Mouse (Mus musculus): Measurements from ENCODE around the gene Olfr774. TPM values are rescaled to one million over a fixed set of nuclear protein-coding genes. Genes with fewer than 3 reads are reported as not detected.
"Not testable (repeated sequence)": the region's sequence is repeated elsewhere in the genome, so short reads cannot be mapped to it uniquely, and the experiment has no call there.

Gene Olfr774
- not detected in 2 replicates for polyA plus RNA-seq (2014; fragmentation: Nextera tagmentation; extraction: Ambion mirVana)

DNA sequence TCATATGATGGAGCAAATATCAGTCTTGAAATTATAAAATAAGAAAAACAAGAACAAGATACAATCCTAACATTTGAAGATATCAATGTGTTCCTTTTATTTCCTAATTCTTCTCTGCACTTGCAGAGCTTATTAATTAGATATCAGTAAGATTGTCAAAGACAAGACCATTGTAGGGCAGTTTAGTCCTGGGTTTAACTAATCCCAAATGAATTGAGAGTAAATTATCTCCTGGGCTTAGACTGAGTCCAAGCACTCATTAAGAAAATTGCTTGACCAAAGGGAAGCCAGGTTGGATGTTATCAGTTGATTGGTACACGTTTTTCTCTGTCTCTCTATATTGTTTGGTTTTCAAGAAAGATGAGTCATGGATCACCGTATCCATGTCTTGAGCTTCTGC is at the start of gene Olfr774:
TSS of gene Olfr774 (plus strand) at position 301 of the 400 bp plus-strand sequence.
- Histone ChIP-seq H3K27me3 (ENCODE audit: control insufficient read depth, insufficient read depth, low read length) (no peaks in the 10 kb centered on the region), H3K4me1 (ENCODE audit: control insufficient read depth, insufficient read depth, low read length) (no peaks in the 10 kb centered on the region), H3K9me3 (replicated peaks; ENCODE audit: control insufficient read depth, low read length) (no peaks in the 10 kb centered on the region), H3K9ac (replicated peaks; ENCODE audit: low read length) (no peak within 1 kb of the TSS), H3K4me2 (ENCODE audit: low read depth, low read length) (no peak within 1 kb of the TSS), H3K4me3 (ENCODE audit: low read depth, low read length) (no peak within 1 kb of the TSS), H3K36me3 (replicated peaks; ENCODE audit: control insufficient read depth, insufficient read depth, low read depth, low read length) (no peaks in the 10 kb centered on the region), H3K27ac (replicated peaks; ENCODE audit: low read depth, low read length) (no peak within 1 kb of the TSS)
- WGBS = 68% methylated on average over 2 of the region's 2 CpGs
- DNase-seq (ENCODE audit: low spot score) (no peak), ATAC-seq (replicated peaks; ENCODE audit: insufficient number of reproducible peaks, low FRiP score, low TSS enrichment, low read depth) (no peak)

DNA sequence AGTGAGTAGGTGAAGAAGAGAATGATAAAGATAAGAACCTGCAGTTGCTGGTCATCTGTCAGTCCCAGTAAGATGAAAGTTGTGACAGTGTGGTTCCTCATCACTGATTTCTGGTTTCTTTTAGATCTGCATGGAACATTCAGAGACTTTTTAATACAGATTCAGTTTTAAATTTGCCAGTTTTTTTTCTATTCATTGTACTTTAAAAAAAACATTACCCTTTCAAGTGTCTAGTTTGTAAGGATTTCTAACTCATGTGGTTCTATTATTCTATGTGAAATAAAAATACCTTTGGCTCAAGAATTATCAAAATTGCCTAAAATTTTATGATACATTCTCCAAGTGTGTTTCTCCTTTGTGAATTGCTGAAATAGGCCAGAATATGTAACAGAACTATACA is 48.7 kb upstream of the Olfr774 start, which contains the start of gene Olfr773:
TSS of gene Olfr773 (minus strand) at position 101 of the 400 bp plus-strand sequence.
- not testable (repeated sequence) for H3K36me3 ChIP-seq (replicated peaks; ENCODE audit: control insufficient read depth, insufficient read depth, low read depth, low read length); H3K9me3 ChIP-seq (replicated peaks; ENCODE audit: control insufficient read depth, low read length)

DNA sequence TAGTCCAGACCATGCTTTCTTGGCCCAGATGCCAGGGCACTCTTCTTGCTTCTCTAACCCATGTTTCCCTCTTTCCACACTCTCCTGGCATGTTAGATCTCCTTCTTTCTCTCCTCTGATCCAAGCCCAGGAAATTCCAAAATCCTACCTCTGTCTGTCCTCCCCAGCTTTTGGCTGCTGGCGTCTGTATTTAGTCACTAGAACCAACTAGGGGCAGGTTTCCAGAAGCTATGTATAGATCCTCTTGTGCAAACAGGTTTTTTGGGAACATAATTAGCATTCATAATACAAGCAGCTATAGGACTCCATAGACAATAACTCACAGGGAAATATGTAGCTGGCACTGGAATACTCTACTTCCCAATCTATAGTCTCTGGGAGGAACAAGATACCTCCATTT is 5.3 kb upstream of the Olfr774 start:
- no peak overlapping the region for H3K4me2 ChIP-seq (ENCODE audit: low read depth, low read length)
- no peaks in the 10 kb centered on the region for H3K9me3 ChIP-seq (replicated peaks; ENCODE audit: control insufficient read depth, low read length)
- H3K36me3 ChIP-seq (replicated peaks; ENCODE audit: control insufficient read depth, insufficient read depth, low read depth, low read length) = no peaks in the 10 kb centered on the region
- no peaks in the 10 kb centered on the region for H3K27me3 ChIP-seq (ENCODE audit: control insufficient read depth, insufficient read depth, low read length)
- no peaks in the 10 kb centered on the region for H3K4me1 ChIP-seq (ENCODE audit: control insufficient read depth, insufficient read depth, low read length)
- DNase-seq (ENCODE audit: low spot score) = no peak
- 88% methylated on average over 1 of the region's 1 CpGs for WGBS
- H3K4me3 ChIP-seq (ENCODE audit: low read depth, low read length) = no peak overlapping the region
- no peak for ATAC-seq (replicated peaks; ENCODE audit: insufficient number of reproducible peaks, low FRiP score, low TSS enrichment, low read depth)
- no peak overlapping the region for H3K9ac ChIP-seq (replicated peaks; ENCODE audit: low read length)
- no peak overlapping the region for H3K27ac ChIP-seq (replicated peaks; ENCODE audit: low read depth, low read length)

More for the DNA sequence above, 48.7 kb upstream of the Olfr774 start, which contains the start of gene Olfr773:
- H3K4me3 ChIP-seq (ENCODE audit: low read depth, low read length); ATAC-seq (replicated peaks; ENCODE audit: insufficient number of reproducible peaks, low FRiP score, low TSS enrichment, low read depth); H3K27ac ChIP-seq (replicated peaks; ENCODE audit: low read depth, low read length); DNase-seq (ENCODE audit: low spot score); H3K9ac ChIP-seq (replicated peaks; ENCODE audit: low read length); H3K4me2 ChIP-seq (ENCODE audit: low read depth, low read length); H3K27me3 ChIP-seq (ENCODE audit: control insufficient read depth, insufficient read depth, low read length); H3K4me1 ChIP-seq (ENCODE audit: control insufficient read depth, insufficient read depth, low read length): not testable (repeated sequence)

GRCm38 (mm10) chr10:129248112-129248511 is 12.1 kb downstream of the Olfr774 start, which contains the start of gene Olfr775:
Gene Olfr775, plus strand, starts transcription at chr10:129248412.
- DNase-seq (ENCODE audit: low spot score) (no peak), ATAC-seq (replicated peaks; ENCODE audit: insufficient number of reproducible peaks, low FRiP score, low TSS enrichment, low read depth) (no peak)
- no peaks in the 10 kb centered on the region for H3K27me3 ChIP-seq (ENCODE audit: control insufficient read depth, insufficient read depth, low read length)
- no peak within 1 kb of the TSS for H3K4me2 ChIP-seq (ENCODE audit: low read depth, low read length)
- no peak within 1 kb of the TSS for H3K9ac ChIP-seq (replicated peaks; ENCODE audit: low read length)
- H3K4me1 ChIP-seq (ENCODE audit: control insufficient read depth, insufficient read depth, low read length) = no peaks in the 10 kb centered on the region
- WGBS = 73% methylated on average over 3 of the region's 3 CpGs
- H3K36me3 ChIP-seq (replicated peaks; ENCODE audit: control insufficient read depth, insufficient read depth, low read depth, low read length) = no peaks in the 10 kb centered on the region
- H3K27ac ChIP-seq (replicated peaks; ENCODE audit: low read depth, low read length) = no peak within 1 kb of the TSS
- no peaks in the 10 kb centered on the region for H3K9me3 ChIP-seq (replicated peaks; ENCODE audit: control insufficient read depth, low read length)
- no peak within 1 kb of the TSS for H3K4me3 ChIP-seq (ENCODE audit: low read depth, low read length)

DNA sequence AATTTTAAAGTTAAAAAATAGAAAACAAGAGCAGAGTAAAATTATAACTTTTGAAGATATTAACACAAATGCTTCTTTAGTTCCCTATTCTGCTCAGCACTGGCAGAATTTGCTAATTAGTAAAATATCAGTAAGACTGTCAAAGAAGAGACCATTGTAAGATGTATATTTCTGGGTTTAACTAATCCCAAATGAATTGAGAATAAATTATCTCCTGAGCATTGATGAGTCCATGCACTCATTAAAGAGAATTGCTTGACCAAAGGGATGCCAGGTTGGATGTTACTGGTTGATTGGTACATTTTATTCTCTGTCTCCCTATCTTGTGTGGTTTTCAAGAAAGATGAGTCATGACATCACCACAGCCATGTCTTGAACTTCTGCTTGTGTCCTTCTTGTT is 22.8 kb downstream of the Olfr774 start, which contains the start of gene Olfr776:
TSS of gene Olfr776 (plus strand) at position 301 of the 400 bp plus-strand sequence.
- Histone ChIP-seq H3K4me2 (ENCODE audit: low read depth, low read length) (no peak within 1 kb of the TSS), H3K9me3 (replicated peaks; ENCODE audit: control insufficient read depth, low read length) (no peaks in the 10 kb centered on the region), H3K4me1 (ENCODE audit: control insufficient read depth, insufficient read depth, low read length) (no peaks in the 10 kb centered on the region), H3K4me3 (ENCODE audit: low read depth, low read length) (no peak within 1 kb of the TSS), H3K9ac (replicated peaks; ENCODE audit: low read length) (no peak within 1 kb of the TSS), H3K27ac (replicated peaks; ENCODE audit: low read depth, low read length) (no peak within 1 kb of the TSS), H3K27me3 (ENCODE audit: control insufficient read depth, insufficient read depth, low read length) (no peaks in the 10 kb centered on the region), H3K36me3 (replicated peaks; ENCODE audit: control insufficient read depth, insufficient read depth, low read depth, low read length) (no peaks in the 10 kb centered on the region)
- ATAC-seq (replicated peaks; ENCODE audit: insufficient number of reproducible peaks, low FRiP score, low TSS enrichment, low read depth) (no peak), DNase-seq (ENCODE audit: low spot score) (no peak)

- Histone ChIP-seq H3K27ac (replicated peaks; ENCODE audit: low read depth, low read length) (no peak within 1 kb of the TSS), H3K36me3 (replicated peaks; ENCODE audit: control insufficient read depth, insufficient read depth, low read depth, low read length) (no peaks in the 10 kb centered on the region), H3K9ac (replicated peaks; ENCODE audit: low read length) (no peak within 1 kb of the TSS), H3K27me3 (ENCODE audit: control insufficient read depth, insufficient read depth, low read length) (no peaks in the 10 kb centered on the region), H3K4me3 (ENCODE audit: low read depth, low read length) (no peak within 1 kb of the TSS), H3K4me1 (ENCODE audit: control insufficient read depth, insufficient read depth, low read length) (no peaks in the 10 kb centered on the region), H3K4me2 (ENCODE audit: low read depth, low read length) (no peak within 1 kb of the TSS), H3K9me3 (replicated peaks; ENCODE audit: control insufficient read depth, low read length) (no peaks in the 10 kb centered on the region)
- ATAC-seq (replicated peaks; ENCODE audit: insufficient number of reproducible peaks, low FRiP score, low TSS enrichment, low read depth) = no peak
- WGBS = 94% methylated on average over 2 of the region's 2 CpGs
- DNase-seq (ENCODE audit: low spot score) = no peak
Measured at GRCm38 (mm10) chr10:129271081-129271535, 35.1 kb downstream of the Olfr774 start, which contains the start of gene Olfr777. Gene Olfr777, minus strand, starts transcription at chr10:129271485.

Other genes with a start within 250 kb of the Olfr774 start
- gene Olfr9, start 246.8 kb upstream of the Olfr774 start, polyA plus RNA-seq (2014; fragmentation: Nextera tagmentation; extraction: Ambion mirVana) = not detected in 2 replicates
- not detected in 2 replicates for gene Olfr763, start 225.4 kb upstream of the Olfr774 start, polyA plus RNA-seq (2014; fragmentation: Nextera tagmentation; extraction: Ambion mirVana)
- not detected in 2 replicates for gene Olfr764-ps1, start 196.3 kb upstream of the Olfr774 start, polyA plus RNA-seq (2014; fragmentation: Nextera tagmentation; extraction: Ambion mirVana)
- gene Olfr765, start 186.2 kb upstream of the Olfr774 start, polyA plus RNA-seq (2014; fragmentation: Nextera tagmentation; extraction: Ambion mirVana) = not detected in 2 replicates
- not detected in 2 replicates for gene Olfr766-ps1, start 167.2 kb upstream of the Olfr774 start, polyA plus RNA-seq (2014; fragmentation: Nextera tagmentation; extraction: Ambion mirVana)
- gene Olfr767, start 153.3 kb upstream of the Olfr774 start, polyA plus RNA-seq (2014; fragmentation: Nextera tagmentation; extraction: Ambion mirVana) = not detected in 2 replicates
- gene Olfr768, start 136.8 kb upstream of the Olfr774 start, polyA plus RNA-seq (2014; fragmentation: Nextera tagmentation; extraction: Ambion mirVana) = not detected in 2 replicates
- not detected in 2 replicates for gene Olfr769, start 118.3 kb upstream of the Olfr774 start, polyA plus RNA-seq (2014; fragmentation: Nextera tagmentation; extraction: Ambion mirVana)
- gene Olfr770, start 97.2 kb upstream of the Olfr774 start, polyA plus RNA-seq (2014; fragmentation: Nextera tagmentation; extraction: Ambion mirVana) = not detected in 2 replicates
- gene Olfr771, start 71.5 kb upstream of the Olfr774 start, polyA plus RNA-seq (2014; fragmentation: Nextera tagmentation; extraction: Ambion mirVana) = not detected in 2 replicates
- gene Olfr772, start 58.3 kb upstream of the Olfr774 start, polyA plus RNA-seq (2014; fragmentation: Nextera tagmentation; extraction: Ambion mirVana) = not detected in 2 replicates
- gene Olfr773, start 48.8 kb upstream of the Olfr774 start, polyA plus RNA-seq (2014; fragmentation: Nextera tagmentation; extraction: Ambion mirVana) = not detected in 2 replicates
- gene Olfr775, start 12.2 kb downstream of the Olfr774 start, polyA plus RNA-seq (2014; fragmentation: Nextera tagmentation; extraction: Ambion mirVana) = not detected in 2 replicates
- not detected in 2 replicates for gene Olfr776, start 22.9 kb downstream of the Olfr774 start, polyA plus RNA-seq (2014; fragmentation: Nextera tagmentation; extraction: Ambion mirVana)
- not detected in 2 replicates for gene Olfr777, start 35.3 kb downstream of the Olfr774 start, polyA plus RNA-seq (2014; fragmentation: Nextera tagmentation; extraction: Ambion mirVana)
- gene Olfr780, start 81.9 kb downstream of the Olfr774 start, polyA plus RNA-seq (2014; fragmentation: Nextera tagmentation; extraction: Ambion mirVana) = not detected in 2 replicates
- not detected in 2 replicates for gene Olfr781, start 92.7 kb downstream of the Olfr774 start, polyA plus RNA-seq (2014; fragmentation: Nextera tagmentation; extraction: Ambion mirVana)
- gene Olfr782, start 112.6 kb downstream of the Olfr774 start, polyA plus RNA-seq (2014; fragmentation: Nextera tagmentation; extraction: Ambion mirVana) = not detected in 2 replicates
- not detected in 2 replicates for gene Olfr784, start 147.9 kb downstream of the Olfr774 start, polyA plus RNA-seq (2014; fragmentation: Nextera tagmentation; extraction: Ambion mirVana)
- gene Olfr785, start 169.2 kb downstream of the Olfr774 start, polyA plus RNA-seq (2014; fragmentation: Nextera tagmentation; extraction: Ambion mirVana) = not detected in 2 replicates
- gene Olfr786, start 191.1 kb downstream of the Olfr774 start, polyA plus RNA-seq (2014; fragmentation: Nextera tagmentation; extraction: Ambion mirVana) = not detected in 2 replicates
- not detected in 2 replicates for gene Olfr787, start 225.7 kb downstream of the Olfr774 start, polyA plus RNA-seq (2014; fragmentation: Nextera tagmentation; extraction: Ambion mirVana)
- not detected in 2 replicates for gene Olfr788, start 234.8 kb downstream of the Olfr774 start, polyA plus RNA-seq (2014; fragmentation: Nextera tagmentation; extraction: Ambion mirVana)
- gene Olfr789, start 248.5 kb downstream of the Olfr774 start, polyA plus RNA-seq (2014; fragmentation: Nextera tagmentation; extraction: Ambion mirVana) = not detected in 2 replicates

Measured in embryonic facial prominence, embryonic 11.5 days (tissue).